Mouse (Mus musculus): ENCODE data around the gene Hyal6. TPM values are rescaled to one million over a fixed set of nuclear protein-coding genes. Genes with fewer than 3 reads are reported as not detected.

The Hyal6 gene
- polyA plus RNA-seq, 1 experiment from 2014 or later: not detected

DNA sequence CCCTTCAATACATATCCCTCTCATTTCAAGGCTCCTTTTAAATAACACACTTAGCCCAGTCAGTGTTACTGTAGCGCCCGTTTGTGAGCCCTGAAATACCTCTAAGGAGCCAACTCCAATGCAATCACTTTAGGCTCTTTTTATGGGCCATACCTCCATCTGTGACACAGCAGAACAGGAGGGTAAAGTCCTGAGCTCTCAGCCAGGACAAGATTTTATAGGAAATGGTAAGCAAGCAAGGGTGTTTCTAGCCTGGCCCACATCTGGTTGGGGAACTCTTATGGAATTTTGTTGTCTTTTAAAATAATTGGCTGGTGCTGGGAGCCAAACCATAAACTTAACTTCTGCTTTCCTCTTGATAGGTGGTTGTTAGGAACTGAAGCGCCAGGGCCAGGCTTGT, 26.2 kb downstream of the Hyal6 start:
- 83% methylated on average over 3 of the region's 3 CpGs for WGBS

GRCm38 (mm10) chr6:24766261-24766660, 33.2 kb downstream of the Hyal6 start:
- Histone ChIP-seq H3K4me2 (no peak overlapping the region), H3K9me3 (replicated peaks) (no peaks in the 10 kb centered on the region), H3K9ac (no peak overlapping the region), H3K4me1 (replicated peaks) (no peaks in the 10 kb centered on the region), H3K36me3 (no peaks in the 10 kb centered on the region), H3K4me3 (no peak overlapping the region), H3K27ac (ENCODE audit: poor library complexity, severe bottlenecking) (no peak overlapping the region), H3K27me3 (replicated peaks) (no peaks in the 10 kb centered on the region)
- ATAC-seq (ENCODE audit: insufficient number of reproducible peaks, low FRiP score): no peak
- 80% methylated on average over 2 of the region's 2 CpGs for WGBS

More for the DNA sequence above, 26.2 kb downstream of the Hyal6 start:
- no peak for ATAC-seq (ENCODE audit: insufficient number of reproducible peaks, low FRiP score)
- Histone ChIP-seq H3K27ac (ENCODE audit: poor library complexity, severe bottlenecking) (no peak overlapping the region), H3K9ac (no peak overlapping the region), H3K4me3 (no peak overlapping the region), H3K27me3 (replicated peaks) (no peaks in the 10 kb centered on the region), H3K4me1 (replicated peaks) (no peaks in the 10 kb centered on the region), H3K36me3 (no peaks in the 10 kb centered on the region), H3K9me3 (replicated peaks) (no peaks in the 10 kb centered on the region), H3K4me2 (no peak overlapping the region)

GRCm38 (mm10) chr6:24779182-24779581, 46.1 kb downstream of the Hyal6 start:
- H3K4me3 ChIP-seq: no peak overlapping the region
- 59% methylated on average over 2 of the region's 2 CpGs for WGBS
- no peaks in the 10 kb centered on the region for H3K36me3 ChIP-seq
- no peaks in the 10 kb centered on the region for H3K27me3 ChIP-seq (replicated peaks)
- H3K4me2 ChIP-seq: no peak overlapping the region
- H3K9ac ChIP-seq: no peak overlapping the region
- no peaks in the 10 kb centered on the region for H3K9me3 ChIP-seq (replicated peaks)
- no peak overlapping the region for H3K27ac ChIP-seq (ENCODE audit: poor library complexity, severe bottlenecking)
- no peak for ATAC-seq (ENCODE audit: insufficient number of reproducible peaks, low FRiP score)
- no peaks in the 10 kb centered on the region for H3K4me1 ChIP-seq (replicated peaks)

GRCm38 (mm10) chr6:24790888-24791287, 57.8 kb downstream of the Hyal6 start, which contains the start of gene Spam1:
Gene Spam1 (plus strand): TSS chr6:24791188.
- Histone ChIP-seq H3K4me1 (replicated peaks) (no peaks in the 10 kb centered on the region), H3K9ac (no peak within 1 kb of the TSS), H3K9me3 (replicated peaks) (no peaks in the 10 kb centered on the region), H3K4me3 (no peak within 1 kb of the TSS), H3K27me3 (replicated peaks) (no peaks in the 10 kb centered on the region), H3K27ac (ENCODE audit: poor library complexity, severe bottlenecking) (no peak within 1 kb of the TSS), H3K36me3 (no peaks in the 10 kb centered on the region), H3K4me2 (no peak within 1 kb of the TSS)
- ATAC-seq (ENCODE audit: insufficient number of reproducible peaks, low FRiP score): no peak

Other genes with a start within 250 kb of the Hyal6 start
- gene Iqub, start 218.2 kb upstream of the Hyal6 start, polyA plus RNA-seq (2016; fragmentation: Nextera tagmentation; extraction: Ambion mirVana): 0.36 and 0.40 TPM in 2 replicates
- gene Ndufa5, start 205.2 kb upstream of the Hyal6 start, polyA plus RNA-seq (2016; fragmentation: Nextera tagmentation; extraction: Ambion mirVana): 715 and 719 TPM in 2 replicates
- 0.24 TPM in 1 of 2 replicates, not detected in the other for gene Asb15, start 205.1 kb upstream of the Hyal6 start, polyA plus RNA-seq (2016; fragmentation: Nextera tagmentation; extraction: Ambion mirVana)
- 45.3 and 49.3 TPM in 2 replicates for gene Lmod2, start 135.5 kb upstream of the Hyal6 start, polyA plus RNA-seq (2016; fragmentation: Nextera tagmentation; extraction: Ambion mirVana)
- 66.1 and 66.7 TPM in 2 replicates for gene Wasl, start 68.2 kb upstream of the Hyal6 start, polyA plus RNA-seq (2016; fragmentation: Nextera tagmentation; extraction: Ambion mirVana)
- not detected in 2 replicates for gene Hyal4, start 15.1 kb downstream of the Hyal6 start, polyA plus RNA-seq (2016; fragmentation: Nextera tagmentation; extraction: Ambion mirVana)
- not detected in 2 replicates for gene Spam1, start 57.9 kb downstream of the Hyal6 start, polyA plus RNA-seq (2016; fragmentation: Nextera tagmentation; extraction: Ambion mirVana)
- gene Hyal5, start 124.8 kb downstream of the Hyal6 start, polyA plus RNA-seq (2016; fragmentation: Nextera tagmentation; extraction: Ambion mirVana): not detected in 2 replicates
- gene Tmem229a, start 223.1 kb downstream of the Hyal6 start, polyA plus RNA-seq (2016; fragmentation: Nextera tagmentation; extraction: Ambion mirVana): 0.13 and 0.19 TPM in 2 replicates

Data from heart, embryonic 12.5 days (tissue).